Mouse (Mus musculus) heart, embryonic 12.5 days (tissue): ENCODE results near the gene Gli1. TPM values are rescaled to one million over a fixed set of nuclear protein-coding genes. Genes with fewer than 3 reads are reported as not detected.

Experiments used
- ATAC-seq: fragments of 200-750 bp; cut with Nextera tagmentation; 2 replicates; pipeline ENCODE4 v1.8.0; 2017; ENCODE audit warnings: moderate TSS enrichment, moderate library complexity; ENCODE audit not compliant: insufficient number of reproducible peaks, low FRiP score
- H3K27ac ChIP-seq: fragments of 300-500 bp; sonication (generic); 2 replicates; pipeline ENCODE4 v1.5.1; 2016; ENCODE audit warnings: mild to moderate bottlenecking, moderate library complexity; ENCODE audit not compliant: poor library complexity, severe bottlenecking
- H3K27me3 ChIP-seq: fragments of 300-500 bp; sonication (generic); replicated peaks from 2 replicates; pipeline ENCODE4 v1.6.1; 2016; ENCODE audit warnings: mild to moderate bottlenecking, moderate library complexity
- H3K36me3 ChIP-seq: fragments of 300-500 bp; sonication (generic); 2 replicates; pipeline ENCODE4 v1.6.1; 2016; ENCODE audit warnings: mild to moderate bottlenecking, moderate library complexity
- H3K4me1 ChIP-seq: fragments of 300-500 bp; sonication (generic); replicated peaks from 2 replicates; pipeline ENCODE4 v1.6.1; 2016; ENCODE audit warnings: mild to moderate bottlenecking
- H3K4me2 ChIP-seq: fragments of 300-500 bp; sonication (generic); 2 replicates; pipeline ENCODE4 v1.6.1; 2016; ENCODE audit warnings: mild to moderate bottlenecking, moderate library complexity
- H3K4me3 ChIP-seq: fragments of 300-500 bp; sonication (generic); 2 replicates; pipeline ENCODE4 v1.5.1; 2016; ENCODE audit warnings: mild to moderate bottlenecking
- H3K9ac ChIP-seq: fragments of 300-500 bp; sonication (generic); 2 replicates; pipeline ENCODE4 v1.6.1; 2016; ENCODE audit warnings: mild to moderate bottlenecking, moderate library complexity
- H3K9me3 ChIP-seq: fragments of 300-500 bp; sonication (generic); replicated peaks from 2 replicates; pipeline ENCODE4 v1.6.1; 2016; ENCODE audit warnings: mild to moderate bottlenecking, moderate library complexity
- WGBS: fragments of 180-500 bp; shearing (Covaris S2); methylation state at CpG from one replicate; pipeline ENCODE4 v1.1.7; 2016; 5-methylcytosine and 5-hydroxymethylcytosine counted together
- polyA plus RNA-seq: library from polyadenylated mRNA; unstranded; fragments of >200 nt; fragmentation: Nextera tagmentation; extraction: Ambion mirVana; gene quantifications from 2 replicates; pipeline ENCODE4 v1.2.1, GENCODE M21; 2016

Gene Gli1
- polyA plus RNA-seq, 1 experiment from 2014 or later, result 0.31 TPM

DNA sequence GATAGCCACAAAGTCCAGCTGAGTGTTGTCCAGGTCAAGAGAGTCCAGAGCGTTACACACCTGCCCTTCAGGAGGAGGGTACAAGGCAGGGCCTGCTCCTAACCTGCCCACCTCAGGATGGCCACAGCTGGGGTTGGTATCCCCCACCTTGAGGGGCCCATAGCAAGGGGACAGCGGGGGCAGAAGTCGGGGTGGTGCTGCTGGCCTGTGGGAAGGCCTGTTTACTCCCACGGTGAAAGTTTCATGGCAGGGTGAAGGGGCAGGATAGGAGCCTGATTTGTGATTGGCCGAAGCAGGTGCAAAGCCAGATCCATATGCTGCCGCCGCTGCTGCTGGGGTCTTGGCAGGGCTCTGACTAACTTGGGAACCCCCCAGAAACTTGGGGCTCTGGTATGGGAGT lies 11.6 kb downstream of the Gli1 start:
- H3K9ac ChIP-seq, result no peak overlapping the region
- H3K4me2 ChIP-seq, result no peak overlapping the region
- H3K9me3 ChIP-seq, result no peaks in the 10 kb centered on the region
- peaks cover 15% of the 10 kb centered on the region for H3K4me1 ChIP-seq
- H3K36me3 ChIP-seq, result no peaks in the 10 kb centered on the region
- H3K4me3 ChIP-seq, result no peak overlapping the region
- peaks cover 74% of the 10 kb centered on the region for H3K27me3 ChIP-seq
- no peak for ATAC-seq
- 75% methylated on average over 7 of the region's 7 CpGs for WGBS
- H3K27ac ChIP-seq, result no peak overlapping the region

DNA sequence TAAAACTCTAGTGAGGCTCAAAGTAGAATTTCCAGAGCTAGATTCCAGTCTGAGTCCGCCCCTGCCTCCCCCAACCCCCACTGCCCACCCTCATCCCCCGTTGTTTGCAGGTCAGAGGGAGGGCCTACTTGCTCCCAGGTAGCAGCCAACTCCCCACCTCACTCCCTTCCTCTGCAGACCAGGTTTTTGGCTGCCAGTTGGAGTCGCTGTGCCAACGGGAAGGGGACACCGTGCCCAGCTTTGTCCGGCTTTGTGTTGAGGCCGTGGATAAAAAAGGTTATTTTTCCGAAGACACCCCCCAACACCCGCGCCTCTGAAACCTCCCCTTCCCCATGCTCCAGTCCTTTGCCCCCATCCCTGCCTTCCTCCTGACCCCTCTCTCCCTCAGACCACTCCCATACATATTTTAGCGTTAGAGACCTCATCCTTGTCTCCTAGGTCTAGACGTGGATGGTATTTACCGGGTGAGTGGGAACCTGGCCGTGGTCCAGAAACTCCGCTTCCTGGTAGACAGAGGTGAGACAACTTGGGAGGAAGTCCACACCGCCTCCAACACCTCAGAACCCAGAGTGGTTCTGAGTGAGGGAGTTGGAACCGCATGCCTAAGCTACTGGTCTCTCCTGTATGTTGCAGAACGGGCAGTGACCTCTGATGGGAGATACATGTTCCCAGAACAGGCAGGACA lies 14.2 kb downstream of the Gli1 start:
- Histone ChIP-seq H3K4me3 (no peak overlapping the region), H3K27me3 (peaks cover 98% of the 10 kb centered on the region), H3K4me2 (no peak overlapping the region), H3K27ac (no peak overlapping the region), H3K9ac (no peak overlapping the region), H3K36me3 (no peaks in the 10 kb centered on the region), H3K9me3 (no peaks in the 10 kb centered on the region), H3K4me1 (peaks cover 15% of the 10 kb centered on the region)
- ATAC-seq, result no peak
- WGBS, result 47% methylated on average over 18 of the region's 18 CpGs

DNA sequence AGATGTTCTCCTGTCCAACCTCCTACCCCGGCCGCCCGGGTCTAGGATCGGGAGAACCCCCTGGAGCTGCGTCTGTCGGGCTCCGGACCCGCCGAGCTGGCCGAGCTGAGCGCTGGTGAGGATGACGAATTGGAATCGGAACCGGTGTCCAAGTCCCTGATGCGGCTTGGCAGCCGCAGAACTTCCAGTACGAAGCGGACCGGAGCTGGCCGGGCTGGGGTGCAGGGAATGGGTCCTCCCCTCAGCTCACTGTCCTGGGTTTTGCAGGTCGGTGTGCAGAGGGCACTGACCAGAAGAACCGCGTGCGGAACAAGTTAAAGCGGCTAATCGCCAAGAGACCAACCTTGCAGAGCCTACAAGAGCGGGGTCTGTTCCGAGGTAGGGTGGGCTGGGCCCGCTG lies 14.9 kb downstream of the Gli1 start:
- Histone ChIP-seq H3K36me3 (no peaks in the 10 kb centered on the region), H3K4me1 (peaks cover 15% of the 10 kb centered on the region), H3K27me3 (peaks cover 98% of the 10 kb centered on the region), H3K27ac (no peak overlapping the region), H3K4me2 (peak overlapping the region; percentile 94), H3K9me3 (no peaks in the 10 kb centered on the region), H3K4me3 (peak overlapping the region; percentile 49), H3K9ac (peak overlapping the region; percentile 62)
- 5% methylated on average over 29 of the region's 29 CpGs for WGBS
- no peak for ATAC-seq

DNA sequence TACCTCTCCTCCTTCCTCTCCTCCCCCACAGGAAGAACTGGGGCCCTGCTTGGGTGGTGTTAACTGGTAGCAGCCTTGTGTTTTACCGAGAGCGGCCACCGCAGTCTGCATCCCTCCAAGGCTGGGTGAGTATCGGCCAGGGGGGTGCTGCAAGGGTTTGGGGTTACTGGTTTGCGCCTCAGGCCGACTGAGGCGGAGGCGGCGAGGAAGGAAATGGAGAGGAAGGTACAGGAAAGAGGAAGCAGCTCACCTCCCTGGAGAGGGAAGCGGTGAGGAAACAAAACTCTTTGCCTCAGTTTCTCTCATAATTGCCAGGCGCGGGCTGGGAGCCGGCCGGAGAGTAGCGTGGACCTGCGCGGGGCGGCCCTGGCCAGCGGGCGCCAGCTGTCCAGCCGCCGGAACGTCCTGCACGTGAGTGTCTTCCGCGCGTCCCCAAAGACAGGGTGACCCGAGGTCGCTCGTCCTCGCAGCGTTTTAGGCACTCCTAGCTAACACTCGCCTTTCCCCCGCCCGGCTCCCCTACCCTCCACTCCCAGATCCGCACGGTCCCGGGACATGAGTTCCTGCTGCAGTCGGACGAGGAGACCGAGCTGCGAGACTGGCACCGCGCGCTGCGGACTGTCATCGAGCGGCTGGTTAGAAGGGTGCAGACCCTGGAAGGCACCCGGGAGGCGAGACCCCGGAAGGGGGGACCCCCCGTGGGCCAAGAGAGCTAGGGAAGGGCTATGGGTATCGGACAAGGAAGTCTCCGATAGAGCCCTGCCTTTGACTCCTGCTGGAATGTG lies 15.6 kb downstream of the Gli1 start:
- Histone ChIP-seq H3K9ac (peak overlapping the region; percentile 62), H3K4me3 (peak overlapping the region; percentile 49), H3K36me3 (no peaks in the 10 kb centered on the region), H3K4me2 (peak overlapping the region; percentile 94), H3K9me3 (no peaks in the 10 kb centered on the region), H3K27me3 (peaks cover 98% of the 10 kb centered on the region), H3K27ac (no peak overlapping the region), H3K4me1 (peaks cover 15% of the 10 kb centered on the region)
- under 1% methylated on average over 54 of the region's 54 CpGs for WGBS
- ATAC-seq, result peak; percentile 10; the same call in 1 of the 2 replicates

DNA sequence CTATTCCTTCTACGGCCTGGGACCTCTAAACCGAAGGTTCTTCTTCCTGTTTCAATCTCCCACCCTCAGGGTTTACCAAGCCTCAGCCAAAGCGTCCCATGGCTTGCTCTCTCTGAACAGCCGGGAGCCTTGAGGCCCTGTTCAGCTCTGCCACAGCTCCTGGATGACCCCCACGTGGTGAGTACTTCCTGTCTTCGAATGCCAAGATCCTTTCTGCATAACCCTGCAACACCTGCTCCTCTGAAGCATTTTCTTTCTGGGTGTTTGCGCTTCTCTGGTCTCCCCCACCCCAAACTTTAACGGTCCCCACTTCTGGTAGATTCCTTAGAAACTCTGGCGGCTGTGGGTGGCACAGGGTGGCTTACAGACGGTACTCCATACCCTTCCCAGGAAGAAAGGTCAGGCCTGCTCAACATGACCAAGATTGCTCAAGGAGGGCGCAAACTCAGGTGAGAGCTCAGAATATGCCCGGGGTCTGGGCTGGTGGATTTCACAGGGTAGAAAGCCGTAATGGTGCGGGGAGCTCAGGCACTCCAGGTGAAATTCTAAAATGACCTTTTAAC lies 16.2 kb downstream of the Gli1 start:
- ATAC-seq, result no peak
- WGBS, result 29% methylated on average over 14 of the region's 14 CpGs
- H3K36me3 ChIP-seq, result no peaks in the 10 kb centered on the region
- no peaks in the 10 kb centered on the region for H3K9me3 ChIP-seq
- H3K4me3 ChIP-seq, result peak overlapping the region; percentile 49
- H3K27me3 ChIP-seq, result peaks cover 95% of the 10 kb centered on the region
- H3K4me1 ChIP-seq, result peaks cover 15% of the 10 kb centered on the region
- H3K4me2 ChIP-seq, result peak overlapping the region; percentile 94
- no peak overlapping the region for H3K27ac ChIP-seq
- peak overlapping the region; percentile 62; the same call in 1 of the 2 replicates for H3K9ac ChIP-seq

DNA sequence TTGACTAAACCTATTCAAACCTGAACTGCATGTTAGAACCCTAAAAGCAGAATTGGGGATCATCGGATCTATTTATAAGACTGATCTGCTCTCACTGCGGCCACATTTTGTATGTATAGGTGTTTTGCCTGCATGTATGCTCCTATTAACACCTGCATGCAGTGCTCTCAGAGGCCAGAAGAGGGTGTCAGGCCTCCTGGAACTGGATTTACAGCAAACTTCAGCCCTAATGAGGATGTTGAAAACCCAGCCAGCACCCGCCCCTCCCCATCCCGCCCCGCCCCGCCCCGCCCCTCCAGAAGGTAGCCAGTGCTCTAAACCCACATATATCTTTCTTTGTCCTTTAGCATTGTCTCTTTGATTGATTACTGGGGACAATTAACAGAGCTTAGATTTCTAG lies 17.3 kb downstream of the Gli1 start:
- no peak overlapping the region for H3K4me2 ChIP-seq
- WGBS, result 12% methylated on average over 7 of the region's 7 CpGs

DNA sequence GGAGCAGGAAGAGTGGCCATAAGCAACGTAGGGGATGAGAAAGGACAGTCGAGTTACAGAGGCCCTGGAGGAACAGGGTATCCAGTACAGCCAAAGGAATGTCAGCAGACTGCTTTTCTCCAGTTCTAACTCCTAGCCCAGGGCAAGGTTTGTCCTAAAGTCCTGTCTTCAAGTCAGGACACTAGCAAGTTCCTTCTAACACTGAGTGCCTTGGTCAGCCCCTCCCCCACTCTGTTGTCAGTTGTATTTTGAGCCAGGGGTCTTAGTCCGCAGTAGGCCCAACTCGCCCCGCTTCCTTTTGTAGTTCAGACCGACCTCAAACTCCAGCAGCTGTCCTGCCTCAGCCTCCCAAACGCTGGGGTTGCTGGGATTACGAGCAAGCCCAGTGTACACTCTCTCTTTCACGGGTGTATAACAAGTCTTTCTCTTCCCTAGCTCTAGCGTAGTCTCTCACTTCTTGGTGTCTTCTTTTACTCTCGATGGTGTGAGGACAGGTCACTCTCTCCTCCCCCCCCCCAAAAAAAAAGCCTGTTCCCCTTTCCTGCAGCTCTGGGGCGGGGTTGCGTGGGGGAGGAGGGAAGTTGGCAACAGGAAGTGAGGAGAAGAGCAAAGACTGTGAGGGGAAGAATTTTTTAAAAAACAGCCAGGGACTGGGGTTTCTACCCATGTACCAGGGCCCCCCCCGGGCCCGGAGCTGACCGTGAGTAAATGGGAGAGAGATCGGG lies 18.5 kb downstream of the Gli1 start:
- Histone ChIP-seq H3K9me3 (no peaks in the 10 kb centered on the region), H3K4me2 (no peak overlapping the region), H3K4me3 (no peak overlapping the region), H3K27ac (no peak overlapping the region), H3K36me3 (no peaks in the 10 kb centered on the region), H3K9ac (no peak overlapping the region), H3K4me1 (peaks cover 15% of the 10 kb centered on the region), H3K27me3 (peaks cover 74% of the 10 kb centered on the region)
- WGBS, result 62% methylated on average over 17 of the region's 17 CpGs
- ATAC-seq, result no peak

More for the DNA sequence above, 17.3 kb downstream of the Gli1 start:
- Histone ChIP-seq H3K4me3 (no peak overlapping the region), H3K9ac (no peak overlapping the region), H3K27ac (no peak overlapping the region), H3K27me3 (peaks cover 86% of the 10 kb centered on the region), H3K4me1 (peaks cover 15% of the 10 kb centered on the region), H3K36me3 (no peaks in the 10 kb centered on the region), H3K9me3 (no peaks in the 10 kb centered on the region)
- ATAC-seq, result no peak

DNA sequence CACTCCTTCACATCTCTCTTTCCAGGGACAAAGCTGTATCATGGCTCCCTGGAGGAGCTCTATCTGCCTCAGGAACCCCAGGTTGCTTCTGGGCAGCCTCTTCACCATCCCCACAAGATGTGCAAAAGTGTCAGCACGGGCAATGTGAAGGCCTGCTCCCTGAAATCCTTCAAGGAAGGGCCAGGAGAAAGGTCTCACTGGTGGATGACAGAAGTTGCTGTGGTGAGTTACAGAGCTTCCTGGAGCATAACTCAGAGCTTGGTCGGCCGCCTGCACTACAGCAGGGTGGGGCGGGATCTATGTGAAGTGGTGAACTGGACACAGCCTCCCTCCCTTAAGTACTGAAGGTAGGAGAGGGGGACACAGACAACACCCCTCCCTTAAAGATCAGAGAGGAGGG lies 19.1 kb downstream of the Gli1 start:
- Histone ChIP-seq H3K9me3 (no peaks in the 10 kb centered on the region), H3K36me3 (no peaks in the 10 kb centered on the region), H3K4me1 (peaks cover 15% of the 10 kb centered on the region), H3K9ac (no peak overlapping the region), H3K4me2 (no peak overlapping the region), H3K4me3 (no peak overlapping the region), H3K27me3 (peaks cover 67% of the 10 kb centered on the region), H3K27ac (no peak overlapping the region)
- WGBS, result 62% methylated on average over 4 of the region's 4 CpGs
- no peak for ATAC-seq

DNA sequence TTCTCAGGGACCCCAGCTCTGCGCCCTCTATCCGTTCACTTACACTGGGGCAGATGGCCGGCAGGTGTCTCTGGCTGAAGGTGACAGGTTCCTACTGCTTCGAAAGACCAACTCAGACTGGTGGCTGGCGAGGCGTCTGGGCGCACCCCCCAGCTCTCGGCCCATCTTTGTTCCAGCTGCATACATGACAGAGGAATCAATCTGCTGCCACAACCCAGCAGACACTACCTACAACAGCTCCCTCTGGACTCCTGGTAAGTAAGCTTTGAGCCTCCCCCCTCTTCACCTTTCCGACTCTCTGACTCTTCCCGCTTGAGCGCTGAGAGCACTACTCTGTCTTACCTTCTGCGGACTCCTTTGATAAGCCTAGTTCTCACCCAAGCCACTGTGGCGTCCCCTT lies 19.6 kb downstream of the Gli1 start:
- Histone ChIP-seq H3K27ac (no peak overlapping the region), H3K27me3 (peaks cover 62% of the 10 kb centered on the region)
- WGBS, result 52% methylated on average over 13 of the region's 13 CpGs

GRCm38 (mm10) chr10:127321621-127322020 lies 20.2 kb downstream of the Gli1 start, which contains the start of gene Arhgap9:
Arhgap9 (plus strand) TSS chr10:127321964.
- WGBS, result 72% methylated on average over 3 of the region's 3 CpGs
- no peak within 1 kb of the TSS for H3K4me2 ChIP-seq
- no peak for ATAC-seq
- H3K27me3 ChIP-seq, result peaks cover 57% of the 10 kb centered on the region
- H3K4me3 ChIP-seq, result no peak within 1 kb of the TSS
- no peak within 1 kb of the TSS for H3K27ac ChIP-seq
- H3K36me3 ChIP-seq, result no peaks in the 10 kb centered on the region
- H3K4me1 ChIP-seq, result peaks cover 13% of the 10 kb centered on the region
- no peak within 1 kb of the TSS for H3K9ac ChIP-seq
- no peaks in the 10 kb centered on the region for H3K9me3 ChIP-seq

More for the DNA sequence above, 19.6 kb downstream of the Gli1 start:
- Histone ChIP-seq H3K9ac (no peak overlapping the region), H3K36me3 (no peaks in the 10 kb centered on the region), H3K4me1 (peaks cover 15% of the 10 kb centered on the region), H3K9me3 (no peaks in the 10 kb centered on the region), H3K4me2 (no peak overlapping the region), H3K4me3 (no peak overlapping the region)
- no peak for ATAC-seq

DNA sequence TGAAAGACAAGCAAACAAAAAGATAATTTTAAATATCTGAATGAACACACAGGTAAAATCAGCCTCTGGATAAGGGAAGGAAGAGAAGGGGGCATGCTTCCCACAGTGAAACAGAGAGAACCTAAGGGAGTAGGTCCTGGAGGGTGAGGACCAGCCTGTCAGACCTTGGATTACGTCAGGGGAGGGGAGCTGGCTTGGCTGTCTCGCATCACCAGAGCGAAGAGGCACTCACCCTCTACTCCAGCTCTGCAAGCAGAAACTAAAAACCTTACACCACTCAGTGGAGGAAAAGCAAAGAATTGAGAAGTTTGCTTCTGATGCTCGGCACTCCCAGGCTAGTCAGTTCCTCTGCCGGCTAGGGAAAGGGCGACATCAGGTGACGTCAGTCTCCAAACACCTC lies 21.8 kb downstream of the Gli1 start:
- H3K36me3 ChIP-seq, result no peaks in the 10 kb centered on the region

More for the DNA sequence above, 21.8 kb downstream of the Gli1 start:
- ATAC-seq, result no peak
- Histone ChIP-seq H3K4me1 (no peaks in the 10 kb centered on the region), H3K9me3 (no peaks in the 10 kb centered on the region), H3K4me3 (no peak overlapping the region), H3K4me2 (no peak overlapping the region), H3K9ac (no peak overlapping the region), H3K27me3 (peaks cover 40% of the 10 kb centered on the region), H3K27ac (no peak overlapping the region)
- WGBS, result 71% methylated on average over 7 of the region's 7 CpGs
